Mouse (Mus musculus) activated CD4-positive, CD25-positive, alpha-beta regulatory T cell, adult 4 months (primary cell): ENCODE measurements around the gene Sel1l. TPM values are rescaled to one million over a fixed set of nuclear protein-coding genes. Genes with fewer than 3 reads are reported as not detected.

ENCODE experiments used
- ATAC-seq: one replicate; pipeline ENCODE4 v1.8.0; 2017
- polyA plus RNA-seq, 2 experiments: library from polyadenylated mRNA; unstranded; fragments of 100-300 nt; shearing (Covaris generic); gene quantifications; one replicate each; pipeline ENCODE4 v1.2.1; 2017

Sel1l gene
- 10 to 100 TPM; 53.1 to 54.0 TPM for polyA plus RNA-seq

DNA sequence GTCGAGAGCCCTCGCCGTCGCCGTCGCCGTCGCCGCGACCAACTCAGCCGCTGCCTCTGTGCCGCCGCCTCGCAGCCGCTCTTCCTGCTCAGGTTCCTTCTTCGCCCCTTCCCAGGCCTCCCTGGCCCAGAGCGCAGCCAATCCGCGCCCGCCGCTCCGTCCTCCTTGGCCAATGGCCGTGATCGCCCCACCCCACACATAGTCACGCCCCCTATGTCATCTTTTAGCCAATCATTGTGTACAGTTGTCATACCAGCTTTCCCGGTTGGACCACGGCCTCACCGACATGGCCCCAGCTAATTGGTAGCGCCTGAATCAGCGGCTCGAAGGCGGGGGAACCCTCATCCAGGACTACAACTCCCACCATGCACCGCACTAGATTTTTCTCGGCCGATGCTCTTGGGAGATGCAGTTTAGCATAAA, at the start of gene Sel1l:
TSS of gene Sel1l (minus strand) at position 113 of the 423 bp plus-strand sequence.
- peak; percentile 99 for ATAC-seq

DNA sequence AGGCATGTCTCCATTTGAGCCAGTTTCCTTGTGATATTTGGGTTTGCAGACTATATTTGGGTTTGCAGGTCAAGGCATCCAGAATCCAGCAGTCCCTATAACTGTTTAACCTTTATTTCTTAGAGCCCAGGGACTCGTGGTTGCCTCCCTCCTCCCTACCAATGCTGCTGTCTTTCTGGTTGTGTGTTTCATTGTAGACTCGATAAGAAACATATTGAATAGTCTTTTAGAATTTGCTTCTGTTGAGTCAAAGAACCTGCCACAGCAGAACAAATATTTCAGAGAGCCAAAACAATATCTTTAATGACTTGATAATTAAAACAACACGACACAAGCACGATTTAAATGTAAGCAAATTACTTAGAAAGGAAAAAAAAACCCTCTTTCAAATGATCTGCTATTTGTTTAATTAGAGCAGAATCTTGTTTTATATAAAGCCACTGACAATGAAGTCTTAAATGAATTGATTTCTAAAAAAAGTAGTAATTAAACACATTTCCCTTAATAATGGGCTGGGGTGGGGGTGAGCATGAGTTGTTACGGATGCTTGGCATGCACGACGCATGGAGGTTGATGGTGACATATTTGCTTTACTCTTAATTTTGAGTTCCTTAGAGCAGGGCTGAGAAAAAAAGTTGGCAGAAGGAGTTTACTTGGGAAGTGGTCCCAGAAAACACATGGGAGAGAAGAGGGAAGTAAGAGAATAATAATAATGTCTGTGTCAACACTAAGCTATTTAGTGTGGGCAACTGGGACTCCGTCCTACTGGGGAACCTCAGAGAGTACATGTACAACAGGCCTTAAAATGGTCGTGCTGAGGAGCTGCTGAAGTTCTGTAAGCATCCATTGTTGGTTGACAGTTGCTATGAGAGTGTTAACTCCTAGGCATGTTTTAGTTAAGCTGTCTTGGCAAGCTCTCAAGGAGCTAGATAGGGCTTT, 43.9 kb upstream of the Sel1l start:
- ATAC-seq = no peak

DNA sequence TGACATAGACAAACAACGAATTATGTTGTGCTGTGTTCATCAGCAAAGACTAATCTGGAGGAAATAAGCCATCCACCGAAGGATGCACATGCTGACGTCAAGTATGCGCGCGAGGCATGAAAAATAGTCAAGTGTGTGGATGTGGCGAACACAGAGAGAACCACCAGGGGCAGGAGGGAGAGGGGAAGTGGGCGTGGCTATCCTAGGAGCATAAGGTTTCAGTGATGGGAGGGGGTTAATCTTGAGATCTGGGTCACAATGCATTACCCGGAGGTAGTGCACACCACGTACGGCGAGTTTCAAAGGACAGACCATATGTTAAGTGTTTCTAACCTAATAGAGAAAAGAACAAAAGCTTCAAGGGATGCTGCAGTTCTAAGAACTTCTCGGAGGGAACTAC, 31.5 kb upstream of the Sel1l start:
- no peak for ATAC-seq

DNA sequence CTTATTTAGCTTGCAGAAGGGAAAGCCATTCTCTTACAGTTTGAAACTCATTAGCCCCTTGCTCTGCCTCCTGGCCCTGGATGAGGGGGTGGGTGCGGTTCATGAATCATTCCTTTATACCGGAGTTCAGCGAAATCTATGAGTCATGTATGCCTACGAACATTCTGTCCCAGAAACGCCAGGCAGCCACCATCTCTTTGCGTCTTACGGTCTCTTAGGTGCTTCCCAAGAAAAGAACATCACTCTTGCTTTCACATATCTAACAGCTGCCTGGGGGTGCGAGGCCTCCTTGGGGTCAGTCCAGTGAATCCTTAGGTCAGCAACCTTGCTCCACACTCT, 29.9 kb upstream of the Sel1l start:
- no peak for ATAC-seq

DNA sequence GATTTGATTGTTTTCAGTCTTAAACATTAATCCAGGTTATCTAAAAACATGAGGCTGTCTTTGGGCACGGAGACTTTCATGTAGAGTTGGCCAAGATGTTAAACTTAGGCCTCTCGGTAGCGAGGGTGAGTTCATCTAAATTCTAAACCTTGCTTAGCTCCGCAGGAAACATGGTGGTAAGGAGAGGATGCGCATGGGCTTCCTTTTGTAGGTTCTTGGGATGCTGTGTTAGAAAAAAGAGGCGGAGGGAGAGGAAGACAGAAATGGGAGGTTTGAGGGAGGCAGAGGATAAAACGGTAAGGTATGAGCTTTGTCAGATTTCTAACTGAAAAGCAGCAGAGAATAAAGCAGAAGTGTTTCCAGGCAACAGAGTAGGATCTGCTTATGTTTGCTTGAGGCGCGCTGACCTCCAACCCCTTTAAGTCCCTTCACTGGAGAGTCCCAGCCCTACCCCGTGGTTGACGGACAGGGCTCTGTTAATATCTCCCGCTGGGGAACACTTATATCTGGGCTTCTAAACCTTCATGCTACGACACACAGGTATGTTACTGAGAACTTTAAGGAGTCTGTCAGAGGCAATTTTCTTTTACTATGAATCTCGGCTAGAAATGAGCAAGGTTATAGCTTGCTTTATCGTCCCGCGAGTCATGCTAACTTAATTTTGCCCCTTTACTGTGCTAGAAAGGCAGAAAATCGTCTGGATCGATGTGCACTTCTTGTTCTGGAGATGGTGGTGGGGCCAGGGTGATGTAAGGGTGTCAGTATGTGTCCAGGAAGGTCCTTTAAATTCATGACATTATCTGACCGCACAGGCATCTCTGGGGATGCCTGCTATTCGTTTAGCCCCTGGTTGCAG, 29.3 kb upstream of the Sel1l start:
- no peak for ATAC-seq

DNA sequence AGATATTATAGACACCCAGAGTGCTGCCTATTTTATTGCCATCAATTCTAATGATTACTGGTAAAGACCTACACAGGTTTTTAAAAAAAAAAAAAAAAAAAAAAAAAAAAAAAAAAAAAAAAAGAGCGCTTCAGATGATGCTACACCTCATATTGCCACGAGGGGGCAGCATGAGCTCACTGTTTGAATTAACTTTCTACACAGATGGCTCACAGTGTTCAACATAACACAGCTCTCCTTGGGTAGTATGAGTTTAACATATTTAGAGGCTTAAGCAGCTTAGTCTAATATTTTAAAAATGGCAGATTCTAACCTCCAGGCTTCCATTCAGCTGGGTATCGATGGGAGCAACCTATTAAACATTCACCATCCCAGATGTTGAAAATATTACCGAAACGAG, 28.7 kb upstream of the Sel1l start:
- ATAC-seq = peak; percentile 75

DNA sequence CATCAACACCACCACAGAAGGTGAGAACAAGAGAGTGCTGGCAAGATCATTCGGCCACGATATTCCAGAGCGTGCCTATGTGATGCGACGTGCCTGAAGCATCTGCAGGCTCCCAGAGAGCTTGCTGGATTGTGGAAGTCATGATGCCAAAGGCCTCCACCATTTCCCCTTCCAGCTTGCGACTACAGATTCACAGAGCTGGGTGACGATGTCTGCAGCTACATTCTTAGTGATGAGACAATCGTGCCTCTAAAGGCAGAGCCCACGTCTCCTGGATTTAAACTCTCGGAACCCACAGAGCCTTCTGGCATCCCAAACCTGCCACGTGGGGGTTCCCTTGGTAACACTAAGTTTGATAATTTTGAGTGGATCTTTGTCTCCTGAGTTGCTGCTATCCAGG, 21.7 kb upstream of the Sel1l start:
- ATAC-seq = no peak

DNA sequence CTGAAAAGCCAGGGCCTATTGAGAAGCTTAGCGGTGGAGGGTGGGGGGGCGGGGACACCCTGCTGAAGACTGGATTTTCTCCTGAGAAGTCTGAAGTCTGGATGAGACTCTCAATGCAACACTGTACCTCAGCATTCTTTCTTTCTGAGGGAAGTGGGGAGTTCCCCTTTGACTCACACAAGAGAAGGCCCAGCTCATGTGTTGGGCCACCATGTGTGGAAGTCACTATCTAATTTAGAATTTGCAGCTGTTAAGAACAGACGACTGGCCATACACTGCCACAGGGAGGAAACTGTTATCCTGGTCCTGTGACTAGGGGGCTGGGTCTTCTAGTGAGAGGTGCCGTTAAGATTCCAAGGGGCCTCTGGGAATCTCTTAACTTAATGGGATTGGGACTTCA, 20.4 kb upstream of the Sel1l start:
- ATAC-seq = no peak

DNA sequence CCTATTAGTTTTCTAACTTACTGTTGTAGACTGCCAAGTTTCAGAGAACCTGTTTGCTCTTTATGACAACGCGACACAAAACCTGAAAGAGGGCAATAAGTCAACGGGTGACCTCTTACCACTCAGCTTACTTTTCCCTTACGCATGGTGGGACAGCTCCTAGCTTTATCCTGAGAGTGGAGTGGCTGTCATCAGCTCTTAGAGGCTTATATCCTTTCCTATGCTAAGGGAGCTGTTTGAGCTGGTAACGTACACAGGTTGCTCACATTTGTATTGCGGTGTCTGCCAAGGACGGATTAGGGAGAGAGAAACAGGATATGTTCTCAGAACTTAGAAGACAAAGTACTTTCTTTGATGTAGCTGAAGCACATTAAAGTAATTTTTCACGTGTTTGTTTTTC, 5.4 kb upstream of the Sel1l start:
- no peak for ATAC-seq

DNA sequence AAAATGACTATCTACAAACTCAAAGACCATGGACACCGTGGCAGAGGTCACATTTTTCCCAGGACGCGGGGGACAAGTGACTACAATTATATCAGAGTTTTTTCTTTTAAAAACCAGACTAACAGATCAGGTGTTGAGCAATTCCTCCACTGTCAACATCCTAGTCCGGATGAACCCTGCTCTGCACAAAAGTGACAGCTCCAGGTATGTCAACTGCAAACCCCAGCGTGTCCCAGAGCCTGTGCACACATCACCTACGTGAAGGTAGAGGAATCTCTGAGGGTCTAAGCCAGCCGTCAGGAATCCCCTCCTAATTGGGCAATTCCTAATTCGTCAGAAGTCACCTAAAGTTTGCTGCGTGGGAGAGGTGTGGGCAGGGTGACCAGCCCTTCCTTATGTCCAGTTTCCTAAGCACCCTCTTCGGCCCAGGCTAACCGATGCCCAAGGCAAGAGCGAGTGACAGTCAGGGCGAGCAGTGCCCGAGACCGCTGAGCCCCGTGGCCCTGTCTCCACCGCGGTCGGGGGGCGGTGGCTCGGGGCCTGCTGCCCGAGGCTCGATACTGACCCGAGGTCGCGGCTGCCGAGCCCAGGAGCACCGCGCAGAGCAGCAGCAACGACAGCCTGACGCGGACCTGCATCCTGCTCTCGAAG, 438 bp downstream of the Sel1l start:
- no peak for ATAC-seq

DNA sequence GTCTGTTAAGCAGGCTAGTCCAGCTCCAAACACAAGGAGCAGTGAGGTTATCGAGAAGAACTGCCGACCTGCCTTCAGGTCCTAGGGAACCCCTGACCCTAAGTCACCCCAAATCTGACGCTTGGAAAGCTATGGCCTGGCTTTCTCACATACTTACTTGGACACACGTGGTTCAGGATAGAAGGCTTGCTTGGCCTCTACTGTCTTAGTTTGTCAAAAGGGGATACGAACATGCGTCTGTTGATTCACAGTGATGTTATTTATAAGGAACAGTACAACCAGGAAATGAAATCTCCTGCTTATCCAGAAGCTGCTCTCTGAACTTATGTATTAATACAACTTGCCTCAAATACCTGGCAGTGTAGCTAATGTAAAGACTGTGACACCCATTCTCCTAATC, 2.9 kb downstream of the Sel1l start:
- ATAC-seq = no peak

DNA sequence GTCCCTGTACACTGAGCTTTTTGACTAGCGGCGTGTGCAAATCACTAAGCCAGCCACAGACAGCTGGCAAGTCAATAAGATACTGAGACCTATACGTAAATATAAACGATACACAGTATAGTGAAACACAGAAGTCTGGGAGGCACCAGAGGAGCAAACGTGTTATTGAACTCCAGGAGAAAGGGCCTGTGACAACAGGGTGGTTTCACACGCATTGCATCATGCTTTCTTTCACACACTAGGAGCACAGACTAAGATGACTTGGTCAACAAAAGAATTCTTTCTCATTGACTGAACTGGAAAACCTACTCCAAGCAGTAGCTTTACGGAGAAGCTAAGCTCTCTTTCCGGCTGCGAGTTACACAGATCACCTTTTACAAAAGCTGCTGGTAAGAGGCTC, 3.6 kb downstream of the Sel1l start:
- ATAC-seq = no peak

DNA sequence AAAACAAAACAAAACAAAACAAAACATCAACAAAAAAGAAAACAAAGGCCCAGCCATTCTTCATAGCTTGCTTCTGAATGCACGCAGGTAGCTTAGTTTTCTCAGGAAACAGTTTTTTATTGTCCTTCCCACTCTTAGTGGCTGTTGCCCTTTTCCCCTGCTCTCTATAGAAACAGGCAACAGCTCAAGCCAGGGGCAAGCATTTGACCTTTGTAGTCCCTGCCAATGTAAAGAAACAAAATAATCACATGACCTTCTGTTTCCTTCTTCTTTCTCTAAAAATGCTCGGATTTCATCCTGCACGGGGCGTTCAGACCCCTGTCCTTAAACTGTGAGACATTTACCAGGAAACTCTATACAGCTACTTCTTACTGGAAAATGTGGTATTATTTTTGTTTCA, 4.4 kb downstream of the Sel1l start:
- no peak for ATAC-seq

DNA sequence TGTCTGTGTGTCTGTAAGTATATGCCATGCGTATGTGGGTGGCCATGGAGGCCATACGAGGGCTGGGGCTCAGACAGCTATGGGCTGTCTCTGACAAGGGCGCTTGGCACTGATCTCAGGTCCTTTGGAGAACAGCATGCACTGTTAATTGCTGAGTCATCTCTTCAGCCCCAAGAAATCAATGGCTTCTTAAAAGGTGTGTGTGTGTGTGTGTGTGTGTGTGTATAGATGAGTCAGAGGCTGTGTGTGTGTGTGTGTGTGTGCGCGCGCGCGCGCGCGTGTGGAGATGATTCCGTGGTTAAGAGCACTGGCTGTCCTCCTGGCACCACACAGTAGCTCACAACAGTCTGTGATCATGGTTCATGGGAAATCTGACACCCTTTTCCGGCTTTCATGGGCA, 5.1 kb downstream of the Sel1l start:
- no peak for ATAC-seq

DNA sequence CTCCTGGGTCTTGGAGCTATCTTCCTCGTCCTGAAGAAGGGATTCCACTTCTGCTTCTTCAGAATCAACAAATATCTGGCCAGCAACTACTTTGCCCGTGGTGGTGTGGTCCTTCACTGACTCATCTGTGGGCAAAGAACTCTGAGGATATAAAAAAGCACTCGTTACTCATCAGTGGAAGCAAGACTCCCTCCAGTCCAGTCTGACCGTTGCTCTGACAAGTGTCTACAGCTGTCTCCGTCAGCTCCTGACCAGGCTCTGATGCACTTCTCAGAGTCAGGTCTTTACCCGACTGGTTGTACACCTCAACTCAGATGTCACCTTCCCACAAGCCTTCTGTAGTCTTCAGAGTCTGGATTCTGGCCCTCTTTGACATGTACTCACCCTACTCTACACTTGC, 7.2 kb downstream of the Sel1l start:
- ATAC-seq = no peak

DNA sequence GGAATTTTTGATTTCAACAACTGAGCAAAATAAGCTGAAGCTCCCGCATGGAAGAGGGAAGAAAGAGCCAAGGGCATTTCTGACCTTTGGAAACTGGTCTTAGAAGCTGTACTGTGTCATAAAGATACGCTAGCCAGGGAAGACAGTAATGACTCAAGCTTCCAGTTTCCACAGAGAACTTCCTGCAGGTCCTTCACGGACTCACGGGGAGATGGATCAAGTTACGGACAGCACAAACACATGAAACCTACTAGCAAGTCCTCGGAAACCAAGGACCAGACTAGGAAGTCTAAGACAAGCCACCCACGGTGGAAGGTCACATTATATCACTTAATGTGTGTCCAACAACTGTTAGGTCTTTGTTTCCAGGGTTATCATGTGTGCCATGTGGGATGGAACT, 10.7 kb downstream of the Sel1l start:
- ATAC-seq = no peak

DNA sequence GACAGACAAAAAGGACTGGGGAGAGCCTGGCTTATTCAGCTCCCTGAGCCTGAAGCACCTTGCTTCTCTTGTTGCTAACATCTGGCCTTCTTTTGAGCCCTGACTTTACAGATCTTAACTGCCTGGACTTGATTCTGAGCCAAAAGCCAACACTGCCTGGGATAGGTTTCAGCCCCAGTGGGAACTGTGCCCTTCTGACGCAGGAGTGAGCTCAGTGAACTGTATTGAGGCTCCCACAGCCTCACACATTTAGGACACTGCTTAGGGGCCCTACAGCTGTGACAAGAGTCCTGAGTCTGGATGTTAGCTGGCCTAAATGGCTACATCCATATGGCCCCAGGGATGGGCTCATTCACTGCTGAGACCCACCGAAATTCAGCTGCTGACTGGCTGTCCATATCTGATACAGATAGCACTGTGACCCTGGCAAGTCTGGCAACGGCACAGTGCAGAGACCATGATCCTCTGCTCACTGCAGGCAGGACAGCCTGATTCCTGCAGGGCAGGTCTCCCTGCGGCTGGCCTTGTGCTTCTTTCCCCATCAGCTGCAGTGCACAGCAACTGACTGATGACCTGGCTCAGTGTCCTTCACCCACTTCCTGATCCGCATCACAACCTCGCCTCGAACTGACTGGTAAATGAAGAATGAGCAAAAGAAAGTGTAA, 11.4 kb downstream of the Sel1l start:
- no peak for ATAC-seq

DNA sequence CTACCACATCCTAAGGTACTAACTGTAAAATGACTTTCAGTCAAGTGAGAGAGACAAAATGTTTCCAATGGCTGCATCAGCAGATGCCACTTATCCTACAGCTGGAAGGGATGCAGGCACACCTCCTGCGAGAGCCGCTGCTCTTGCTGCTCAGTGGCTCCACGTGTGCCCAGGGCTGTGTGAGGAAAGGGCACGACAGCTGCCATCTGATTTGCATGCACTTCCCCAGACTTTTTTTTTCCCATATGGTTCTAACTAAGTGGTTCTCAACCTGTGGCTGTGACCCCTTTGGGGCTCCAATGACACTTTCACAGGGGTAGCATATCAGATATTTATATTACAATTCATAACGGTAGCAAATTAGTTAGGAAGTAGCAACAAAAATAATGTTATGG, 15.0 kb downstream of the Sel1l start:
- no peak for ATAC-seq

DNA sequence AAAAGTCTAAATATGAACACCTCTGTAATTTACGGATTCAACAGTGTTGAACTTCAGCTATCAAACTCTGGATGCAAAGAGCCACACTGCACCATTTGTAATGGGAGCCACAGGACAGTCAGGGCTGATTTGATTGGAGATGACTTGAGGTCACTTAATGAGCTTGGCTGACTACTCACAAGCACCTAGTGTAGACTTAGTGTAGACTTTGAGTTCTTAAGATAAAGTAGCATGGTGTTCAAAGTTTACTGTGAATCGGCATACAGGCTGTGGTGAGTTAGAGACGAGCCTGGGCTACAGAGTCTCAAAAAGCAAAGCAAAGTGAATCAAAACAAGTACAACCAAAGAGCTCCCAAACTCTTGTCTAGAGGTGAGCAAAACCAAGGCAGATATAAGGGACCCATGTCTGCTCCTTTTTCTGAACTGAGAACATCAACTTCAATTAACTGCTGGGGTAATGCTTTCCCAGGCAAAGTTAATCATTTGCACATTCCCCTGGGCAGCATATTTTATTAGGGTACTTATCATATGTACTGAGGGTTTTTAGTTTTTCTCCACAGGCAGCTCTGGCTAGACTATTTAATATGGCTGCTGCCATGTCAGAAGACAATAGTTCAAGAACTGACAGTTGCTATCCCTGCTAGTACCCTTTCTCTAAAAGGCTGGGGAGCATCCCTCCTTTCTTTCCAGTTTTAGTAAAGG, 15.6 kb downstream of the Sel1l start:
- no peak for ATAC-seq

DNA sequence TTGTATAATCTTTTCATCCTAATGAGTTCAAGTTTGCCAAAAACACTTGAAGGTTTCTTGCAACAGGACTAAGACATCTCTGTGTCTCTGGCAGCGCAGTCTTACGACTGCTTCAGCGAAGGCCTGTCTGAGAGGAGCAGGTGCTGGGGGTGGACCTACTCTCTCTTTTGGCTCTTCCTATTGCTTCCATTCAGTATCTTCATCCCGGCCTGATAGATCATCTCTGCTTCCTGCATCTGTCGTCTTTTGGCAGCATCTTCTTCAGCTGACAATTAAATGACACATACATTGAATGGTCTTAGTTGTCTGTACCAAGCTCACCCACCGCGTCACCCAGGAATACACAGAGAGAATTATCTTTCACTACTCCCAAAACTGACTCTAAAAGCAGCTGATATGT, 17.5 kb downstream of the Sel1l start:
- ATAC-seq = no peak

DNA sequence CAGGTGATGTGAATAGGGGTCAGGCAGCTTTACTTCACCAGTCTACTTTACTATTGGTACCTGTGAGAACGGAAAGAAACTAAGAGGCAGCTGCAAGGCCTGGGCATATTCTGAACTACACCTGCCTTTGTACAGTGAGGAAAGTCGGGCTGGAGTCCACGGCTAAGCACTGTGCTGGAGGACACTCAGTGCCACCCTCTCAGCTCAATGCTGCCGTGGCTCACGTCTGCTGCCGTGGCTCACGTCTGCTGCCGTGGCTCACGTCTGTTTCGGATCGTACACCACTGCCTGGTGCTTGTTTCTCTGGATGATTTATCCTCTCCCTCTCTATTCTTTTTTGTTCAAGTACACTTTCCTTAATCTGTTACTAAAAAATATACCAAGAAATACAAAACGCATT, 28.5 kb downstream of the Sel1l start:
- ATAC-seq = no peak

DNA sequence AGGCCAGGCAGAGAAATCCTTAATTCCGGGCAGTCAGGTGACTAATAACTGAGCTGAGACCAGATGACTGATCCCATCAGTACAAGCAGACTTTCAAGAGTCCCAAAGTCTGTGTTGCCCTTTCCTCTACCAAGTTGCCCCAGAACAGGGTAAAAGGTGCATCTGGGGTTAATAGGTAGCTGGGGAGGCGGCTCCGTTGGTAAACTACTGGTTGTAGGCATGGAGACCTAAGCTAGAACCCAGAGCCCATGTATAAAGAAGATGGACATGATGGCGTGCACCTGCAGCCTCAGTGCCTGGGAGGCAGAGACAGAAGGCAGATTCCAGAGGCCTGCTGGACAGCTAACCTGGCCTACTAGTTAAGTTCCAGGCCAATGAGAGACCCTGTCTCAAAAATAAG, 30.2 kb downstream of the Sel1l start:
- ATAC-seq = no peak
